Mouse (Mus musculus): ENCODE data around the gene Ankrd11. TPM values are rescaled to one million over a fixed set of nuclear protein-coding genes. Genes with fewer than 3 reads are reported as not detected.

The Ankrd11 gene
- polyA plus RNA-seq, 1 experiment from 2014 or later: 67.3 TPM

DNA sequence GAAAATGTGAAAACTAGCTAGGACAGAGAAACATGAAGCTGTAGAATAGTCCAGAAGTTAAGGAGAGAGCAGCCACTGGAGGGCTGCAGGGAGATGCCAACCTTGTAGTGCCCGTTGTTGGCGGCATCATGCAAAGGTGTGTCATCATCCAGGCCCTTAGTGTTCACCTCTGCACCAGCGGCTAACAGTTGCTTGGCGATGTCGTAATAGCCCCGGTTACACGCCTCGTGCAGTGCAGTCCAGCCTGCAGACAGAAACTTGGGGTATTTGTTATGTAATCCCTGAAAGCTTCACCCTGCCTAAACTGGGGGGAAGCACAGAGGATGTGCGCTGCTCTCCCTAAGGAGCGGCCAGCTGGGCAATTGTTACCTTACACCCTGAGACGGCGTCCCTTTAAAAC, 143.6 kb downstream of the Ankrd11 start:
- WGBS: 94% methylated on average over 12 of the region's 12 CpGs
- no peaks in the 10 kb centered on the region for H3K27me3 ChIP-seq (replicated peaks)
- no peaks in the 10 kb centered on the region for H3K9me3 ChIP-seq
- no peaks in the 10 kb centered on the region for H3K4me1 ChIP-seq
- H3K27ac ChIP-seq: no peak overlapping the region
- peaks cover 46% of the 10 kb centered on the region for H3K36me3 ChIP-seq
- no peak for ATAC-seq (ENCODE audit: insufficient read depth, low FRiP score, low read depth)
- H3K4me3 ChIP-seq (replicated peaks): no peak overlapping the region
- no peak overlapping the region for H3K9ac ChIP-seq
- no peak overlapping the region for H3K4me2 ChIP-seq

DNA sequence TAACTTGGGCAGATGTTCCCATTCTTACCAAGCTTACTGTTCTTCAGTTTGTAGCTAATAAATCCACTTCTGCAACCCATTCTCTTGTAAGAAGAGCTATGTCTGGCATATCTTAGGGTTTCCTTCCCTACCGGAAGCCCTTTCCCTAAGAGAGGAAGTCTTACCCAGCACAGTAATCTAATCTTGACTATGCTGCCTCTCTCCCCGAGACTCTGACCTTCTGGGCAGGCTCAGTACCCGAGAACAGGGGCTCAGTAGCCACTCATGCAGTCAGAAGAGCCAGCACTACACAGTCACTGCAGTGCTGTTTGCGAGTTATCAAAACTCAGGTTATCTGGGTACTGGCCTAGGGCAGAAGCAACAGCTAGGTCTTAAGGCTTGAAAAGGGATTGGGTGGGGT, 144.1 kb downstream of the Ankrd11 start:
- Histone ChIP-seq H3K4me2 (no peak overlapping the region), H3K9ac (no peak overlapping the region), H3K9me3 (no peaks in the 10 kb centered on the region), H3K4me1 (no peaks in the 10 kb centered on the region), H3K36me3 (peaks cover 51% of the 10 kb centered on the region), H3K27ac (no peak overlapping the region), H3K27me3 (replicated peaks) (no peaks in the 10 kb centered on the region), H3K4me3 (replicated peaks) (no peak overlapping the region)
- ATAC-seq (ENCODE audit: insufficient read depth, low FRiP score, low read depth): no peak
- WGBS: 78% methylated on average over 4 of the region's 4 CpGs

DNA sequence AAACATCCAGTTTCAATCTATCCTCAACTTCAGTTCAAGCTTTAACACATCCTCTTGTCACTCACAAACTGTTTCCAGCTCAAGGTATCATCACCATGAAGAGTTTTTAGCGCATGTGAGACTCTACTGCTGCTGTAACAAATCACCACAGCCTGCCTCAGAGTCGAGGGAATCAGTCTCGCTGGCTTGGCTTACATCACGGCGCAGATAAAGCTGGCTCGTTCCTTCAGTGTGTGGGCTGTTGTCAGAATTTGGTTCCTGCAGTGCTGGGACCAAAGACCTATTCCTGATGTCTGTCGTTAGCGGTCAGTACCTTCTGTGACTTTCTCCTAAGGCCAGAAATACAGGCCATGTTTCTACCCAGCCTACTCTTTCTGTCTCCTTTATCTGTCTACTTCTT, 144.9 kb downstream of the Ankrd11 start:
- Histone ChIP-seq H3K9me3 (no peaks in the 10 kb centered on the region), H3K4me2 (no peak overlapping the region), H3K27me3 (replicated peaks) (no peaks in the 10 kb centered on the region), H3K36me3 (peaks cover 53% of the 10 kb centered on the region), H3K9ac (no peak overlapping the region), H3K4me3 (replicated peaks) (no peak overlapping the region), H3K27ac (no peak overlapping the region), H3K4me1 (no peaks in the 10 kb centered on the region)
- ATAC-seq (ENCODE audit: insufficient read depth, low FRiP score, low read depth): no peak
- WGBS: 93% methylated on average over 8 of the region's 8 CpGs

DNA sequence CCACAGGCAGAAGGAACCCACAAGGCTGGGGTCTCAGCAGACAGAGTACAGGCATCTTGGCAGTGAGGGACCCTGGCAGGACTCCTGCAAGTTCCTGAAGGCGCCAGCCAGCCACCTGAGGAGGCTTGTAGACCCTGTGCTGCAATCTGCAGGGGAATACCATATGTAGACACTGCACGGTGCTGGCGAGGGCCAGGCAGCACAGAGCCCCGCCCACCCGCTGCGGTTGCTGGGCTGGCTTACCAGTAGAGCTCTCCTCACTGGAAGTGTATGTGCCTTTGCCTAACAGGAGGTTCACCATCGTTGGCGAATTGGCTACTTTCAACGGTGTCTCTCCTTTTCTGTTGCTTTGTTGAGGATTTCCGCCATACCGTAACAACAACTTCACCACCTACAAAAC, 145.8 kb downstream of the Ankrd11 start:
- no peak for ATAC-seq (ENCODE audit: insufficient read depth, low FRiP score, low read depth)
- no peak overlapping the region for H3K4me3 ChIP-seq (replicated peaks)
- H3K36me3 ChIP-seq: peaks cover 61% of the 10 kb centered on the region
- 95% methylated on average over 11 of the region's 11 CpGs for WGBS
- no peak overlapping the region for H3K27ac ChIP-seq
- no peak overlapping the region for H3K4me2 ChIP-seq
- H3K9ac ChIP-seq: no peak overlapping the region
- no peaks in the 10 kb centered on the region for H3K9me3 ChIP-seq
- no peaks in the 10 kb centered on the region for H3K27me3 ChIP-seq (replicated peaks)
- no peaks in the 10 kb centered on the region for H3K4me1 ChIP-seq

DNA sequence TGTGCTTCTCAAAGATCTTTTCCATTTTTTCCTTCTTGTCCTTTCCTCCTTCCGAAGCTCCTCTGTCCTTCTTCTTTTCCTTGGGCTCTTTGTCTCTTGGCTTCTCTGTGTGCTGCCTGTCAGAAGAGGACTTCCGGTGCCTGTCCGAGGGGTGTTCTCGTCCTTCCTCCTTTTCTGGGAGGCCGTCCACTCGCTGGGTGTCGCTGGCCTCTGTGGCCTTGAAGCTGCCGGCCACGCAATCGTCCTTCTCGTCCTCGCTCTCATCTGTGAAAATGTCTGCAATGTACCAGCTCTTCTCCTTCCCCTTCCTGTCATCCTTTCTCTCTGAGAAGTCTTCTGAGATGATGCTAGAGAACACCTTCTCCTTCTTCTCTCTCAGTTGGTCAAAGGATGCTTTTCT, 148.6 kb downstream of the Ankrd11 start:
- no peaks in the 10 kb centered on the region for H3K4me1 ChIP-seq

DNA sequence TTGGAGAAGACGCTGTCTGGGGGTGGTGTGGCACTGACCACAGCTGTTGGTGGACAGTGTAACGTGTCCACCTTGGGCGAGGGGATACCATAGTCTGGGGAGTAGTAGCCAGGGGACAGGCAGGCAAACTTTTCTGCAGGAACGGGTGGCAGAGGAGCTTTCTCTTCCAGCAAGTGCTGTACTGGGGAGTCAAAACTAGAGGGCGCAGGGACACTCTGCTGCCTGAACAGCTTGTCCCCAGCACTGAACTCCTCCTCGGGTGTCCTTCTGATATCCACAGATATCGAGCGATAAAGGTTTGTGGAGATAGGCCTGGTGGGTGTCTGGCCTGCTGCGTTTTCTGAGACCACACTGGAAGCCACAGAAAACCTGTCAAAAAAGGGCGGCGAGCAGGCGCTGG, 150.6 kb downstream of the Ankrd11 start:
- H3K27me3 ChIP-seq (replicated peaks): no peaks in the 10 kb centered on the region
- no peak overlapping the region for H3K4me2 ChIP-seq
- no peak overlapping the region for H3K27ac ChIP-seq
- ATAC-seq (ENCODE audit: insufficient read depth, low FRiP score, low read depth): no peak
- H3K9me3 ChIP-seq: no peaks in the 10 kb centered on the region
- no peak overlapping the region for H3K4me3 ChIP-seq (replicated peaks)
- no peaks in the 10 kb centered on the region for H3K4me1 ChIP-seq
- H3K9ac ChIP-seq: no peak overlapping the region
- 83% methylated on average over 12 of the region's 12 CpGs for WGBS
- peaks cover 89% of the 10 kb centered on the region for H3K36me3 ChIP-seq

More for the DNA sequence above, 148.6 kb downstream of the Ankrd11 start:
- Histone ChIP-seq H3K36me3 (peaks cover 85% of the 10 kb centered on the region), H3K9ac (no peak overlapping the region), H3K27ac (no peak overlapping the region), H3K9me3 (no peaks in the 10 kb centered on the region), H3K4me2 (no peak overlapping the region), H3K27me3 (replicated peaks) (no peaks in the 10 kb centered on the region), H3K4me3 (replicated peaks) (no peak overlapping the region)
- WGBS: 88% methylated on average over 12 of the region's 12 CpGs
- no peak for ATAC-seq (ENCODE audit: insufficient read depth, low FRiP score, low read depth)

DNA sequence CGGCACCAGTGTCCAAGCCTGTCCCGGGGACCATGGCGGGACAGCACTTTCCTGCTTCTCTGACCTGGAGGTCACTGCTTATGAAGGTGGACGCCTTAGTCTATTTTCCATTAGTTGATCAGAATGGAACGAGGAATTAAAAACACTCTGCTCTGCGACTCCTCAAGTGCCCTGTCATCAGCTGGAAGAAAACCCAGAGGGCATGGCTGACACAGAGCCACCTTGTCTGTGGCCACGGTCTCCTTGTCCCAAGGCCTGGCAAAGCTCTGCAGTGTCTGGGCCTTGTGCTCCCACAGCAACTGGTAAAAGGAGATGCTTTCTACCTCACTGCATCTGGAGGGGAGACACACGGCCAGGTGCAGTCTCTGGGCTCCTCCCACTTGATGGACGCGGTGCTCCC, 158.4 kb downstream of the Ankrd11 start:
- no peak overlapping the region for H3K9ac ChIP-seq
- no peak overlapping the region for H3K27ac ChIP-seq
- H3K9me3 ChIP-seq: no peaks in the 10 kb centered on the region
- no peaks in the 10 kb centered on the region for H3K4me1 ChIP-seq
- H3K36me3 ChIP-seq: peaks cover 62% of the 10 kb centered on the region
- H3K4me2 ChIP-seq: no peak overlapping the region
- H3K4me3 ChIP-seq (replicated peaks): no peak overlapping the region
- H3K27me3 ChIP-seq (replicated peaks): no peaks in the 10 kb centered on the region
- WGBS: 82% methylated on average over 10 of the region's 10 CpGs
- no peak for ATAC-seq (ENCODE audit: insufficient read depth, low FRiP score, low read depth)

DNA sequence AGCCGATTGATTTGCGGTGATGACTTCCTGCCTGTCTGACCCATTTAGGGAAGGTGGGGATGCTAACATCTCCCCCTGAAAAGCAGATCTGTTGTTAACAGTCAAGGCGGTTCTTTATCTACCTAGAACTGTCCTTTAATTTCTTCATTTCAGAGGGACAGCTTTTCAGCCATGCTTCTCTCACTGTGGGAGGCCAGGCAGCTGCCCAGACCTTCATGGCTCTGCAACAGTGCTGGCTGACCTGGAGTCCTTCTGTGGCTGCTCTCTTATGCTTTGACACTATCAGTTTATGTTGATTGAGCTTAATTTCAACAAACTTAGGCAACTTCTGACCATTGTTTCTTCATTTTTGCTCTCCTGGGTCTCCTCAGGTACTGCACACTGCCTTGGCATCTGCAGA, 161.8 kb downstream of the Ankrd11 start:
- no peaks in the 10 kb centered on the region for H3K4me1 ChIP-seq
- no peak overlapping the region for H3K4me3 ChIP-seq (replicated peaks)
- H3K27ac ChIP-seq: no peak overlapping the region
- H3K36me3 ChIP-seq: peaks cover 31% of the 10 kb centered on the region
- no peak overlapping the region for H3K9ac ChIP-seq
- H3K27me3 ChIP-seq (replicated peaks): no peaks in the 10 kb centered on the region
- WGBS: 36% methylated on average over 3 of the region's 3 CpGs
- no peak for ATAC-seq (ENCODE audit: insufficient read depth, low FRiP score, low read depth)
- H3K4me2 ChIP-seq: no peak overlapping the region
- no peaks in the 10 kb centered on the region for H3K9me3 ChIP-seq

DNA sequence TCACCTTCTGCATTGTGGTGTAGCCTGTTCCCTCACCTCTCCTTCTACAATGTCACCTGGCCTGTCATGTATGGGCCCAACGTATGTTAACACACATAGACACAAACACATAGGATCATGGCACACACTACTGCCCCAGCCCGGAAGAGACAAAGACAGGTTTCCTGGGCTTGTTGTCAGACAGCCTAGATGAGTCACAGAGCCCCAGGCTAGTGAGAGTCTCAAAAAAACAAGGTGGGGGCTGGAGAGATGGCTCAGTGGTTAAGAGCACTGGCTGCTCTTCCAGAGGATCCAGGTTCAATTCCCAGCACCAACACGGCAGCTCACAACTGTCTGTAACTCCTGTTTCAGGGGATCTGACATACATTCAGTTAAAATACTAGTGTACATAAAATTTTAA, 163.8 kb downstream of the Ankrd11 start:
- WGBS: 84% methylated on average over 3 of the region's 3 CpGs
- no peak overlapping the region for H3K9ac ChIP-seq
- no peak overlapping the region for H3K4me2 ChIP-seq
- no peaks in the 10 kb centered on the region for H3K9me3 ChIP-seq
- H3K4me3 ChIP-seq (replicated peaks): no peak overlapping the region
- no peaks in the 10 kb centered on the region for H3K4me1 ChIP-seq
- no peak for ATAC-seq (ENCODE audit: insufficient read depth, low FRiP score, low read depth)
- no peaks in the 10 kb centered on the region for H3K27me3 ChIP-seq (replicated peaks)
- H3K36me3 ChIP-seq: peaks cover 11% of the 10 kb centered on the region
- H3K27ac ChIP-seq: no peak overlapping the region

DNA sequence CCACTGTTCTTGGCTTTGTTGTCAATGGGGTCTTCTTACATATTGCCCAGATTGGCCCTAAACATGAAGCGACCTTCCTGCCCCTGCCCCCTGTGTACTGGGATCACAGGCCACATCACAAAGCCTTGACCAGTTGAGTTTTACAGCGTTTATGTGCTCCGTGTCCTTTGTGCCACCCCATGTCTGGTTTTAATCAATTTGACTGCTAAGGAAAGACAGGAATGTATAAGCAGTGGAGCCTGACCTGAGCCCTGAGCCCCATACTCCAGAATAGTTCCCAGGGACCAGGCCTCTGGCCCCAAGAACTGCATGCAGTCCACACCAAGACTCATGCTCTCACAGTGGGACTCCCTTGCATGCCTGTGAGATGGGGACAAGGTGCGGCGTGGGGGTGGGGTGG, 166.9 kb downstream of the Ankrd11 start:
- no peak for ATAC-seq (ENCODE audit: insufficient read depth, low FRiP score, low read depth)
- H3K4me1 ChIP-seq: no peaks in the 10 kb centered on the region
- no peaks in the 10 kb centered on the region for H3K27me3 ChIP-seq (replicated peaks)
- H3K9ac ChIP-seq: no peak overlapping the region
- WGBS: 52% methylated on average over 5 of the region's 5 CpGs
- H3K36me3 ChIP-seq: no peaks in the 10 kb centered on the region
- H3K4me3 ChIP-seq (replicated peaks): no peak overlapping the region
- H3K27ac ChIP-seq: no peak overlapping the region
- no peak overlapping the region for H3K4me2 ChIP-seq
- H3K9me3 ChIP-seq: no peaks in the 10 kb centered on the region

DNA sequence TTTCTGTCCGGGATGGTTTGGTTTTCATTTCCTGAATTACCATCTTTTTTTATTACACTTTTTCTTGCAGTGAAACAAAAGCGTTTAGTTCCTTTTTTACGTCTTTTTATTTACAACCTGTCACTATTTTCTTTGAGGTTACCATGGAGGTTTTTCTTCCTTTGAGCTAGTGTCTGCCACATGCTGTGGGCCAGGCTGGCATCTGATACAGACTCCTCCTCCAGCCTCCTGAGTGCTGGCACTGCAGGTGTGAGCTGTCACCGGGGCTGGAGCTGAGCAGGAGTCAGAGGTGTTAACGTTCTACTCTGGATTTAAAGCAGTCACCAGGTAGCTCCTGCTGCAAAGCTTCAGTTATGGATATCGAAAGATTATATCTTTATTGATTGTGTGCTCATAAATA, 168.9 kb downstream of the Ankrd11 start:
- no peaks in the 10 kb centered on the region for H3K4me1 ChIP-seq
- no peak overlapping the region for H3K4me2 ChIP-seq
- H3K27ac ChIP-seq: no peak overlapping the region
- H3K9me3 ChIP-seq: no peaks in the 10 kb centered on the region
- no peak overlapping the region for H3K4me3 ChIP-seq (replicated peaks)
- WGBS: 31% methylated on average over 6 of the region's 6 CpGs
- no peaks in the 10 kb centered on the region for H3K27me3 ChIP-seq (replicated peaks)
- ATAC-seq (ENCODE audit: insufficient read depth, low FRiP score, low read depth): no peak
- no peaks in the 10 kb centered on the region for H3K36me3 ChIP-seq
- H3K9ac ChIP-seq: no peak overlapping the region

DNA sequence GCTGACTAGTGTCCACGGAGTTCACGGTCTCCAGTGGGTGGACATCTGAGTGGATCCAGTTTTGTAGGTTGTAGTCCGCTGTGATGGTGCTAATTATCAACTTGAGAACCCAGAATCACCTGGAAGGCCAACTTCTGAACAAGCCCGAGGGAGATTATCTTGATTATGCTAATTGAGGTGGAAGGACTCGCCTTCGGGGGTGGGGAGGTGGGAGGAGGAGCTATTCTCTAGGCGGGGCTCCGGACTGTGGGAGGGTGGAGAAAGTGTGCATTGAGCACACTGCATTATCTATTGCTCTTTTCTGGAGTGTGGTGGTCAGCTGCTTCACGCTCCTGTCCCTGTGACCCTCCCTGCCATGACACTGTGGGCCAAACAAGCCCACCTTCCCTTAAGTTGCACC, 170.4 kb downstream of the Ankrd11 start:
- no peak for ATAC-seq (ENCODE audit: insufficient read depth, low FRiP score, low read depth)
- H3K4me1 ChIP-seq: no peaks in the 10 kb centered on the region
- WGBS: 66% methylated on average over 9 of the region's 9 CpGs
- H3K4me3 ChIP-seq (replicated peaks): no peak overlapping the region
- no peaks in the 10 kb centered on the region for H3K36me3 ChIP-seq
- no peak overlapping the region for H3K27ac ChIP-seq
- H3K9me3 ChIP-seq: no peaks in the 10 kb centered on the region
- no peaks in the 10 kb centered on the region for H3K27me3 ChIP-seq (replicated peaks)
- H3K9ac ChIP-seq: no peak overlapping the region
- no peak overlapping the region for H3K4me2 ChIP-seq

DNA sequence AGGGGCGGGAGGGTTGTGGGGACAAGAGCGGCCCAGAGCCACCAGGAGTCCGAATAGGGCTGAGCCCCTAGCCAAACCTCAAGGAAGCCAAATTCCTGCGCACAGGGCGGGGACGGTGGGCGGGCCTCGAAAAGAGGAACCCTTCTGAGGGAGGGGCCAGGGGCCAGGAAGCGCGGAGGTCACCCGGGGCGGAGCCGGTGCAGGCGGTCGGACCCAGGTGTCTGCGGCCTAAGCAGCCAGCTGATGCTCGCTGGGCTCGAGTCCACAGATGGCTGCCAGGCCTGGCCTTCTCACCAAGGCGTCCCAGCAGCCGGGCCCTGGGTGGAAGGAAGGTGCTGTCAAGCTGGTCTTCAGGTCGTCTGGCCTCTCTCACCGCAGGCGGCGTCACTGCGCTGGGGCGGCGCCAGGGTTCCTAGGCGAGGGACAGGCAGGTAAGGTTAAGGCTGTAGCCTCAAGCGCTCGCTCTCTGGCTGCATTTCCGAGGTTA, 171.7 kb downstream of the Ankrd11 start:
- peak overlapping the region; percentile 33 for H3K4me2 ChIP-seq
- no peak overlapping the region for H3K27ac ChIP-seq
- WGBS: 27% methylated on average over 31 of the region's 31 CpGs
- no peaks in the 10 kb centered on the region for H3K36me3 ChIP-seq
- H3K27me3 ChIP-seq (replicated peaks): no peaks in the 10 kb centered on the region
- no peaks in the 10 kb centered on the region for H3K4me1 ChIP-seq
- H3K9me3 ChIP-seq: no peaks in the 10 kb centered on the region
- ATAC-seq (ENCODE audit: insufficient read depth, low FRiP score, low read depth): 0 out of 2 replicates have a peak, but pooled peaks have one; percentile 13
- no peak overlapping the region for H3K9ac ChIP-seq
- H3K4me3 ChIP-seq (replicated peaks): peak overlapping the region; percentile 16

Data from stomach, embryonic 15.5 days (tissue).